Mouse (Mus musculus): ENCODE data around the gene Ntm.

DNA sequence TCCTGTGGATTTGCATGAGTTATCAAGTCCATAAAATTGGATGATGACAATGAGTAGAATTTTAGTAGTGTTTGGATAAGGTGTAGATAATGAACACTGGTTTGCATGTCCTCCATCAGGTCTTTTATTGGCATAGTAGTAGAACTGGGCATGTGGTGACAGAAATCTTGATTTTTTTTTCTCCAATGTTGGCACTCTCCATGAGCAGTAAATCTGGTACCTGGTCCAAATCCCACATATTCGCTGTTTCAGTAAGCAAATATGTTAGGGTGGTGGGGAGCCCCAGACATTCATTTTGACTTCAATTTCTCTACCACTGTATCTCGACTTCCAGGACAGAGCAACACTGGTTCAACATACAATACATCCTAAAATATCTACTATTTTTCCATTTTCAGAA, 718.9 kb downstream of the Ntm start:
- TF ChIP-seq TAL1 (IDR thresholded peaks at IDR 0.05; ENCODE audit: low read length) (no peak), CTCF (IDR thresholded peaks at IDR 0.05 in 2 of 3, conservative IDR thresholded peaks at IDR 0.05 in 1 of 3; ENCODE audit: control insufficient read depth in 1 of 3, insufficient read depth in 1 of 3, low read depth in 2 of 3, low read length in 3 of 3, poor library complexity in 1 of 3, severe bottlenecking in 1 of 3) (no peak), POLR2A (IDR thresholded peaks at IDR 0.05; ENCODE audit: control insufficient read depth in 1 of 2, insufficient read depth in 1 of 2, low read depth in 1 of 2, low read length in 2 of 2, poor library complexity in 1 of 2) (no peak), RAD21 (IDR thresholded peaks at IDR 0.05; ENCODE audit: low read depth, low read length) (no peak), ZC3H11A (IDR thresholded peaks at IDR 0.05; ENCODE audit: low read depth, low read length) (no peak), BHLHE40 (IDR thresholded peaks at IDR 0.05; ENCODE audit: borderline replicate concordance, low read depth, low read length) (no peak), E2F4 (IDR thresholded peaks at IDR 0.05; ENCODE audit: borderline replicate concordance, low read depth, low read length) (no peak), HCFC1 (IDR thresholded peaks at IDR 0.05; ENCODE audit: low read depth, low read length) (no peak), ZNF384 (IDR thresholded peaks at IDR 0.05; ENCODE audit: low read depth, low read length) (no peak)

All from MEL (cell line).